Mouse (Mus musculus) spleen, adult 12 weeks (tissue): Measurements from ENCODE around the gene Cnpy2.
A peak's percentile ranks its signal among the peaks of the same experiment; 100 is the strongest.
"Not testable (repeated sequence)": the region's sequence is repeated elsewhere in the genome, so short reads cannot be mapped to it uniquely, and the experiment has no call there.

ENCODE experiments used
- DNase-seq: peaks from one replicate; pipeline ENCODE4 v3.0.0; 2022; ENCODE audit warnings: low spot score

Cnpy2 gene

GRCm38 (mm10) chr10:128322141-128323108, at the start of gene Cnpy2:
TSS of gene Cnpy2 (plus strand) at chr10:128322459.
- peak; percentile 62 for DNase-seq

DNA sequence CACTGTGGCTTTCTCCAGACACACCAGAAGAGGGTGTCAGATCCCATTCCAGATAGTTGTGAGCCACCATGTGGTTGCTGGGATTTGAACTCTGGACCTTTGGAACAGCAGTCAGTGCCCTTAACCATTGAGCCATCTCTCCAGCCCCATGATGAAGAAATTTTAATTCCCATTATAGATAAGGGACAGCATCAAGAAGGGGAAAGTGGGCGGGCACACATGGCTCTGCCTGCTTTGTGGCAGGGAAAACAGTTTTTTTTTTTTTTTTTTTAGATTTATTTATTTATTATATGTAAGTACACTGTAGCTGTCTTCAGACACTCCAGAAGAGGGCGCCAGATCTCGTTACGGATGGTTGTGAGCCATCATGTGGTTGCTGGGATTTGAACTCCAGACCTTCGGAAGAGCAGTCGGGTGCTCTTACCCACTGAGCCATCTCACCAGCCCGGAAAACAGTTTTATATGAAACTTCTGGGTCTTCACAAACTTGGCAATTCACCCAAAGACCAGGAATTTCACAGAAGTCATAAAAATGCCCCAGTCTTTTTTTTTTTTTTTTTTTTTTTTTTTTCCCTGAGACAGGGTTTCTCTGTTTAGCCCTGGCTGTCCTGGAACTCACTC, 49.3 kb upstream of the Cnpy2 start:
- DNase-seq = not testable (repeated sequence)

DNA sequence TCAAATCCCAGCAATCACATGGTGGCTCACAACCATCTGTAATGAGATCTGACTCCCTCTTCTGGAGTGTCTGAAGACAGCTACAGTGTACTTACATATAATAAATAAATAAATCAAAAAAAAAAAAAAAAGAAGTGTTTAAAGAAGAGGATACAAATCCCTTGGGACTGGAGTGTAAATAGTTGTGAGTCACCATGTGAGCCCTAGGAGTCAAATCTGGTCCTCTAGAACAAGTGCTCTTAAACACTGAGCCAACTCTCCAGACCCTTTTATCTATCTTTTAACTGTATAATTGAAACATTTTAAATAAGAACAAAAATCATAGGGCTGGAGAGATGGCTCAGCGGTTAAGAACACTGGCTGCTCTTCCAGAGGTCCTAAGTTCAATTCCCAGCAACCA, 46.9 kb upstream of the Cnpy2 start:
- not testable (repeated sequence) for DNase-seq

GRCm38 (mm10) chr10:128278158-128278557, 44.1 kb upstream of the Cnpy2 start:
- DNase-seq = no peak

- no peak for DNase-seq
Observed at GRCm38 (mm10) chr10:128280943-128281342, 41.3 kb upstream of the Cnpy2 start.

GRCm38 (mm10) chr10:128281682-128282081, 40.6 kb upstream of the Cnpy2 start:
- no peak for DNase-seq

DNA sequence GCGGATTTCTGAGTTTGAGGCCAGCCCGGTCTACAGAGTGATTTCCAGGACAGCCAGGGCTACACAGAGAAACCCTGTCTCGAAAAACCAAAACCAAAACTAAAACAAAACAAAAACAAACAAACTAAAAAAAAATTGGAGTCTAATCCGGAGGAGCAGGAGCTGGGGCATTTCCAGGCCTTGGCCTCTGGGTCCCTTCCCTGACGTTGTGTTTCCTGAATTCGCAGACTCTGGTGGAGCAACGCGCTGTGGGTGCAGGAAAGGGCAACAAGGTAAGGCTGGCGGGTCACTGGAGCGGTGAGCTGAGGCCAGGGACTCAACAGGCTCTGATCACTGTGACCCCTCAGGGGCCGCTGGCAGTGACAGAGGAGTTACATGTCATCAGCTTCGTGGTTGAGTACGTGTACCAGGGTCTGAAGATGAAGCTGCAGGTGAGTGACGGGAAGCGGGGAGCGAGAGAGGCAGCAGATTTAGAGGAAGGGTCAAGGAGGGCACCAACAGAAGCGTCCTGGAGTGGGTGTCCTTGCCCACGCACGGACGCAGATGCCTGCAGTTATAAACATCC, 39.3 kb upstream of the Cnpy2 start:
- no peak for DNase-seq

- DNase-seq = peak; percentile 55
Observed at GRCm38 (mm10) chr10:128283604-128284579, 38.4 kb upstream of the Cnpy2 start.

DNA sequence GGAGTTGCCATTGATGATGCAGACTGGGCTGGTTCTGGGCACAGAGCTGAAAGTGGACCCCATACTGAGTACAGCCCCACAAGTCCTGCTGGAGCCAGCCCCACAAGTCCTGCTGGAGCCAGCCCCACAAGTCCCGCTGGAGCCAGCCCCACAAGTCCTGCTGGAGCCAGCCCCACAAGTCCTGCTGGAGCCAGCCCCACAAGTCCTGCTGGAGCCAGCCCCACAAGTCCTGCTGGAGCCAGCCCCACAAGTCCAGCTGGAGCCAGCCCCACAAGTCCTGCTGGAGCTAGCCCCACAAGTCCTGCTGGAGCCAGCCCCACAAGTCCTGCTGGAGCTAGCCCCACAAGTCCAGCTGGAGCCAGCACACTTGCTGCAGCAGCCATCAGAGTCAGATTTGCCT, 31.7 kb upstream of the Cnpy2 start:
- DNase-seq = not testable (repeated sequence)

DNA sequence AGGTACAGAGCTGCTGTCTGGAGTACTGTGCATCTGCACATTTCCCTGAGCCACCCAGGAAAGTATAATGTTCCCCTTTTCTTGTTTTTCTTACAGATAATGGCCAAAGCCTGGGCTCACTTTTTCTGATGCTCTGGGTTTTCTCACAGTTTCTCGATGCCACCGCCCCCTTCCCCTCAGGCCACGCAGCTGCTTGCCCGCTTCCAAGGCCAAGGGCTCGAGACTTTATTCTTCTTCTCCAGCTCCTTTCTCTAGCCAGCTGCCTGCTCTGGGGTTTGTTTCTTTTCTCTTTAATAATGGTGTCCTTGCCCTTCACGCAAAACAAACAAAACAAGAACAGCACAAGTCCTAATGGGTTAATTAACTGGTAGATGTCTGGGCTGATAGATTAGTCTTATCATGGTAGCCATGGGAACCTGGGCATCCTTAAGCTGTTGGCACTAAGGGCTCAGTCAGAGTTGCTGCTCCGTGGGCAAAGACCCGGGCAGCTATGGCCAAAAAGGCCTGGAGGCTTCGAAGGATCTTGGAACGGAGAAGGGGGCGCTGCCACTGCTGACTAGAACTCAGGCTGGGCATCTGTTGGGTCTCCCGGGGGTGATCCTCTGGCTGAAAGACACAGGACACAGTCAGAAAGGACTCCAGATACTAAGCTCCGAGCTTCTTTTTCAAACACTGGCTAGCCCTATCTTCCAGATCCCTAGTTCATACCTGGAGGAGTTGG, 25.7 kb upstream of the Cnpy2 start:
- no peak for DNase-seq

GRCm38 (mm10) chr10:128297221-128297620, 25.0 kb upstream of the Cnpy2 start:
- DNase-seq = no peak

DNA sequence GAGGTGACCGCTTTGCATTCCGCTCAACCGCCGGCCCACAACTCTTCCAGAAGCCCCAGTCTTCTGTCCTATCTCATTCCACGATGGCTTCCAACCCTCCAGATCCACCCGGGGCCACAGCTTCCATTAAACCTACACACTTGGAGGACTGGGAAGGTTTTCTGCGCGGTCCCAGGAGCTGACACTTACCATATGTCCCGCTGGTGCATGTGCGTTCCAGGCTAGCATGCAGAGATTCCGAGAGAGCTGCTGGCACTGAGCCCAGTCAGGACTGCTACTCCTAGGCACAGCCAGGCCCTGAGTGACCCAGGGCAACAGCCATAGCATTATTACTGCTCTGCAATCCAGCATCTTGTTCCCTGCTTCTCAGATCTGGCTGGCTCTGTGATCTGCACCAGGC, 24.6 kb upstream of the Cnpy2 start:
- no peak for DNase-seq

DNA sequence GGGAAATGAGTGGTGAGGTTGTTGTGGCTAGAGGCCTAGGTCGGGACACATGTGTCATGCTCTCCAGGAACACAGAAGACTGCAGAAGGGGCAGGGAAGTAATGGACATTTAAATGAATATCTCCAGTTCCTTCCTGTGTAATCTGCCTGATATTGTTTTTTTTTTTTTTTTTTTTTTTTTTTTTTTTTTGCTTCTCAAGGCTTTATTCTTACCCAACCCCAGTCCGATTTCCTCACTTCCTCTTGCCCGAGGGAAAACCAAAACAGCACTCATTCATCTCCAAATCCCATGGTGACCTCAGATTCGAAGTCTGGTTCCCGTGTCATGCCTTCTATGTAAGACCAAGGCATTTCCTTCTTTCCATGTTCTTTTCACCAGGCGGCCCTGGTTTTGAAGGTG, 24.0 kb upstream of the Cnpy2 start:
- DNase-seq = no peak

- DNase-seq = no peak
Observed at GRCm38 (mm10) chr10:128298702-128299171, 23.5 kb upstream of the Cnpy2 start, which contains the start of gene Il23a. TSS of gene Il23a (minus strand) at chr10:128298752.

DNA sequence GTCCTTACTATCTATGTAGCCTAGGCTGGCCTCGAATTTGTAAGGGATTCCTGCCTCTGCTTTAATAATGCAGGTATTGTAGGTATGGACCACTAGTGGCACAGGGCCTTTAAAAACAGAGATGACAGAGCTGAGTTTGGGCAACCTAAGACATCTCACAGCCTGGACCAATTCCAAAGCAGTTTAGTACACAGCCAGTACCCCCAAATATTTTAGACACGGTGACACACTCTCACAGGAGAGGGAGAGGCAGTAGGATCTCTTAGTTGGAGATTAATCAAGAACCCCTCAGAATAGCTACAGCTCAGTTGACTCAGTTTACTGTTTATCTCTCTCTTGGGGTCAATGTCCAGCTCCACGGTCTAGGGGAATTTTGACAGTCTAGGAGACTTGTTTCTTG, 19.9 kb upstream of the Cnpy2 start:
- DNase-seq = no peak

DNA sequence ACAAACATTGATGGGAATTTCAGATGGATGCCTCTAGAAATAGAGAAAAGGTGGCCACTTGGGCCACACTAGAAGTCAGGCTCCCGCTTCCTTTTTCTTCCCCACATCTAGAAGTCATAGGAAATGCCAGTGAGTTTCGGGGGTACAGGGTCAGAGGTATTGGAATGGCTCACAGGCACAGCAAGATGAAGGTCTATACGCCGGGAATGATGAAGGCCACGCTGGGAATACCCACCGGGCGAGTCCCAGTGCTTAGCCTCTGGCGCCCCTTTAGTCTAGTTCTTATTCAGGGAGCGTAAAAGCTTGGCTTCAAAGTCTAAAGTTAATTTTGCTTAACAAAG, 19.5 kb upstream of the Cnpy2 start:
- no peak for DNase-seq

DNA sequence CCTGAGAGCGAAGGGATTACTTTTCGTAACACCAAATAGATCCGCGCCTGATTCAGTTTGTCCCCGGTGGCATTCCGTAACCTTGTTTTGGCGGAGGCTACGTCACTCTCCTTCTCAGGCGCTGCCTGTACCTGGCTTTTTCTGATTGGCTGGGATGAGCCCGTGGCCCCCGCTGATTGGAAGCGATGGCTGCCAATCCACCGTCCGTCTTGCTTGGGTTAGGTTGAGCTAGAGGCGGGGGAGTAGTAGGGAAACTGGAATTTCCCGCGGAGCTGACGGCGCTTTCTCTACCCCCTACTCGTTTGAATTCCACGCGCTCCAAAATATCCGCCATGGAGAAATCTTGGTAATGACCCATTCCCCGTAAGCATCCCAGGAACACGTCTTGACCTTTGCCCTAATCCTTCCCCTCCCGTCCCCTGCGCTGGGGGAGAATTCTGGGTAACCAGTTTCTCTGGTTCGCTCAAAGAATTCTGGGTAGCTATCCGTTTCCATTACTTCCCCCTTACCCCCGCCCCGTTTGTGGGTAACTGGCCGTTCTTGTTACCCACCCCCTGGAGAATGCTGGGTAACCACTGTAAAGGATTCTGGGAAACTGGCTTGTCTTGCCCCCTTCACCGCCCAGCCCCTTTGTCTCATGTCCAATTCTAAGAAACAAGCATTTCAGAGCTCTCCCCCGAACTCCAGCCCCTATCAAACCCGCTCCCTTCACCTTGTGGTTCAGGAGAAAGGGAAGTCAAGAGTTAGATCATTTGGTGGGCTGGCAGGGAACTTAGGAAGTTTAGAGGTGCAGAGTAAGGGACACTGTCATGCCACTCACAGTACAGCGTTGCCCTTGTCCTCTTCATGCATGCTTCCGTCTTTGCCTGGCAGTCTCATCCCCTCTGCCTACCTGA, 18.9 kb upstream of the Cnpy2 start, which contains the start of gene Pan2:
Pan2 (plus strand) TSS at position 210 of the 896 bp plus-strand sequence.
- peak; percentile 99 for DNase-seq

DNA sequence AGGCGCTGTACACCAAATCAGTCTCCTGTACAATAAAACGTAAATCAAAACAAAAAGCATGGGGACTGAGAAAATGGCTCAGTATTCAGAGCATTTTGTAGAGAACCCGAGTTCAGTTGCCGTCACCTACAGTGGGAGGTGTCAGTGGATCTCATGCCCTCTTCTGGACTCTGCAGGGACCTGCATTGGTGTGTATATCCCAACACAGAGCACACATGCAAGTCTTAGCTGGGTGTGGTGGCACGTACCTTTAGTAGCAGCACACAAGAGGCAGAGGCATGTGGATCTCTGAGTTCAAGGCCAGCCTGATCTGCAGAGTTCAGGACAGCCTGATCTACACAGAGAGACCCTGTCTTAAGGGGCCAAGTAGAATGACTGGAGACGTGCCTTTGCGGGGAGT, 12.6 kb upstream of the Cnpy2 start:
- DNase-seq = no peak

- DNase-seq = no peak
Observed at GRCm38 (mm10) chr10:128310177-128310576, 12.1 kb upstream of the Cnpy2 start.

GRCm38 (mm10) chr10:128310902-128311301, 11.4 kb upstream of the Cnpy2 start:
- DNase-seq = no peak
